Mouse (Mus musculus) cerebellum, postnatal 10 days (tissue): ENCODE data around the gene Nlrc5.

Source experiments
- DNase-seq, 2 experiments: peaks; one replicate each; pipeline ENCODE4 v3.0.0; 2021; ENCODE audit warnings: mixed read lengths in 2 of 2

The Nlrc5 gene

DNA sequence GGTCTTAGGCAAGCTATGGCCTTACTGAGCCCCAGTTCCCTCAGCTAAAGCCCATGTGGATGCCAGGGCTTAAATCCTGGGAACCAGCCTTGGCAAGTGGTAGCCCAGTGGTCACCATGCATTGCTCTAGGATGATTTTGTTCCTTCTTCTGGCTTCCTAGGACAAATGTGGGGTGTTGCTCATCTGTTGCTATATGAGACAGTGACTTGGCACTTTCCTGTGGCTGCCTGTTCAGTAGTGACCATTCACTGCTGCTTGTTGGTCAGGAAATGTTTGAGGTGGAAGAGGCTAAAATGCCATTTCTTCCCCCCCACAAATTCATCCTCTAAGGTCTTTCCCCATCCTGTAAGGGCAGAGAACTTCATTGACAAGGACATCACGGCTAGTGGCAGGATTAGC lies 135.3 kb downstream of the Nlrc5 start:
- DNase-seq = no peak

- DNase-seq = no peak
Measured at GRCm38 (mm10) chr8:94571896-94572295, 137.7 kb downstream of the Nlrc5 start.

GRCm38 (mm10) chr8:94574159-94574907 lies 140.2 kb downstream of the Nlrc5 start:
- DNase-seq = peak; percentile 98

GRCm38 (mm10) chr8:94575148-94575547 lies 141.0 kb downstream of the Nlrc5 start:
- no peak for DNase-seq
